Comparison of ENCODE assay signal across 10 mouse cellular contexts in the genomic region with DNA sequence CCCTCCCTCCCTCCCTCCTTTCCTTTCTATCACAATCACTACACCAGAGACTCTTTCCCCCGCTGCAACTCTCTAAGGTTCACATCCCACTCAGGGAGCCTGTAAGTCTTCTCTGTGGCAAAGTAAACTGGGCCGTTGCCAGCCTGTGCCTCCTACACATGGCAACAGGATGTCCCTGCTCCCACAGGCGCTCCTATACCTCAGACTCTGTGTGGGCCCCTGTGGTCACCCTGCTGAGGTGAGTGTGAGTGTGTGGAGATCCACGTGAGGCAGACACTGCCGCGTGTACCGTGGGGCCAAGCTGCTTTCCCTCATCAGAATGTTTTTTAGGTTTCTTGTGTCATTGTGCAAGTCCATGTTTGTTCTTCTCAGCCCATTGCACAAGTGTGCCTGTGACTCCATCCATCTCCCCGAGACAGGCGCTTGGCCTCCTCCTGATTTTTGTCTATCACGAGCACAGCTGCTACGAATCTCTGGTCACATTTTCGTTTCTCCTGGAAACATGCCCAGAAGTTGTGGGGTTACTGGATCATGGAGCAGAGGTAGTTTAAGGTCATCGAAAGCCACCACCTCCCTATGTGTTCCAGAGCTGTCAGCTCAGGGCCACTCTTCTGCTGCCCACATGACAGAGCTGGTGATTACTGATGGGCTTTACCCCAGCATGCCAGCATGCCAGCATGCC. TPM values are rescaled to one million over a fixed set of nuclear protein-coding genes. Genes with fewer than 3 reads are reported as not detected.
A peak's percentile ranks its signal among the peaks of the same experiment; 100 is the strongest.
DNase-seq lines count a peak whose midpoint lies in the region; ATAC-seq lines count a peak whose summit lies in the region.
"Had no signal": no experiment of that assay in that cellular context is flagged by ENCODE, and none has a peak within 500 bp of the region (broad histone marks: within the 10 kb centered on the region; RNA-seq: fewer than 3 reads in every experiment).

No protein-coding gene starts in this region.

- no peak overlapping the region for H3K4me3 ChIP-seq in lung, embryonic 15.5 days
- H3K4me3 ChIP-seq: limb, embryonic 15.5 days; stomach, embryonic 15.5 days had no signal

- peaks cover 10% of the 10 kb centered on the region for H3K27me3 ChIP-seq in lung, embryonic 15.5 days
- H3K27me3 ChIP-seq: stomach, embryonic 15.5 days had no signal

- no peak overlapping the region for H3K9ac ChIP-seq in lung, embryonic 15.5 days
- H3K9ac ChIP-seq: limb, embryonic 15.5 days; stomach, embryonic 15.5 days had no signal

- ATAC-seq in frontal cortex, adult (ENCODE audit: low TSS enrichment): peak; percentile 91
- ATAC-seq in lung, embryonic 15.5 days (ENCODE audit: borderline replicate concordance, extremely low read depth, low FRiP score, low TSS enrichment): peak; percentile 89

- H3K36me3 ChIP-seq in lung, embryonic 15.5 days: no peaks in the 10 kb centered on the region
- H3K36me3 ChIP-seq: limb, embryonic 15.5 days; stomach, embryonic 15.5 days had no signal

- H3K9me3 ChIP-seq in lung, embryonic 15.5 days: no peaks in the 10 kb centered on the region
- H3K9me3 ChIP-seq: limb, embryonic 15.5 days; stomach, embryonic 15.5 days had no signal

- no peak for DNase-seq in frontal cortex, postnatal 10 days (ENCODE audit: low spot score in 2 of 2)
- peak; percentile 80 to 93 for DNase-seq in adrenal gland, adult (ENCODE audit: inconsistent age in 2 of 2, low spot score in 1 of 2)
- DNase-seq in heart, postnatal 36 days: peak; percentile 56 to 62
- DNase-seq in urinary bladder, adult 2 months (ENCODE audit: low spot score): no peak
- DNase-seq in yolk sac, embryonic 10.5 days (ENCODE audit: low spot score): no peak
- no peak for DNase-seq in thymus, postnatal 14 days

- peak overlapping the region; percentile 81 for H3K27ac ChIP-seq in lung, embryonic 15.5 days
- H3K27ac ChIP-seq: limb, embryonic 15.5 days; stomach, embryonic 15.5 days had no signal

- WGBS in lung, embryonic 15.5 days: 26% methylated on average over 13 of the region's 13 CpGs

- H3K4me2 ChIP-seq in lung, embryonic 15.5 days: no peak overlapping the region; the same call in 1 of the 2 replicates
- H3K4me2 ChIP-seq: limb, embryonic 15.5 days; stomach, embryonic 15.5 days had no signal

- peaks cover 13% of the 10 kb centered on the region for H3K4me1 ChIP-seq in lung, embryonic 15.5 days

- intact Hi-C loops in heart, postnatal 36 days (cut with DNase I): loop anchor here (10.0 kb wide), 1 partner anchor 421 kb away; a partner anchor contains a TSS

RNA-seq across cellular contexts. Expression of a gene that starts 10.3 kb away (rescaled TPM):
- under 1 TPM; 0.57 to 0.69 TPM for total RNA-seq in heart, postnatal 36 days (2021)
- 1.7 and 3.4 TPM in 2 replicates for polyA plus RNA-seq in lung, embryonic 15.5 days (2015; fragmentation: Nextera tagmentation; extraction: Ambion mirVana)
- polyA plus RNA-seq in urinary bladder, adult 2 months (2012; rRNA removed): 0.74 and 1.2 TPM in 2 replicates

RNA-seq across cellular contexts. Expression of a gene that starts 49.8 kb away (rescaled TPM):
- 10 to 100 TPM; 13.8 to 15.5 TPM for total RNA-seq in heart, postnatal 36 days (2021)
- polyA plus RNA-seq in lung, embryonic 15.5 days (2015; fragmentation: Nextera tagmentation; extraction: Ambion mirVana): 3.0 and 3.2 TPM in 2 replicates
- 8.3 and 9.0 TPM in 2 replicates for polyA plus RNA-seq in urinary bladder, adult 2 months (2012; rRNA removed)

Comparison
In these comparisons a context has a peak if more than half of its experiments do, and no peak if none do; other contexts are left out.
1. DNase-seq: peak in adrenal gland, adult (2 of 2) and heart, postnatal 36 days (2 of 2); none in frontal cortex, postnatal 10 days (0 of 2), urinary bladder, adult 2 months (single experiment), yolk sac, embryonic 10.5 days (single experiment) and thymus, postnatal 14 days (single experiment).